Mouse (Mus musculus) small intestine, adult 2 months (tissue): Measurements from ENCODE around the gene Cacna1c. TPM values are rescaled to one million over a fixed set of nuclear protein-coding genes. Genes with fewer than 3 reads are reported as not detected.

Source experiments
- H3K27ac ChIP-seq: fragments of 200-500 bp; 2 replicates; pipeline ENCODE4 v1.5.1; 2012; ENCODE audit warnings: low read depth, low read length, control low read depth, inconsistent platforms; ENCODE audit not compliant: insufficient read depth
- H3K27me3 ChIP-seq: fragments of 200-500 bp; 2 replicates; pipeline ENCODE4 v1.6.1; 2012; ENCODE audit warnings: mild to moderate bottlenecking, moderate library complexity, low read length, inconsistent platforms; ENCODE audit not compliant: control insufficient read depth, insufficient read depth
- H3K36me3 ChIP-seq: fragments of 200-500 bp; 2 replicates; pipeline ENCODE4 v1.6.1; 2012; ENCODE audit warnings: mild to moderate bottlenecking, low read length, control low read depth, inconsistent platforms; ENCODE audit not compliant: control insufficient read depth, insufficient read depth
- H3K4me1 ChIP-seq: fragments of 200-500 bp; 2 replicates; pipeline ENCODE4 v1.6.1; 2012; ENCODE audit warnings: low read length, inconsistent platforms, mixed read lengths; ENCODE audit not compliant: control insufficient read depth, insufficient read depth, insufficient read length
- H3K4me3 ChIP-seq: fragments of 200-500 bp; 2 replicates; pipeline ENCODE4 v1.5.1; 2012; ENCODE audit warnings: low read depth, mild to moderate bottlenecking, control low read depth, inconsistent platforms, low read length, moderate library complexity
- CTCF ChIP-seq: fragments of 200-500 bp; IDR thresholded peaks from 2 replicates; pipeline ENCODE4 v1.5.1; 2012; ENCODE audit warnings: low read depth, mild to moderate bottlenecking, control low read depth, inconsistent platforms, low read length, moderate library complexity, mixed read lengths; ENCODE audit not compliant: insufficient replicate concordance, insufficient read length; ENCODE audit errors: extremely low read depth
- POLR2A ChIP-seq: fragments of 200-500 bp; IDR thresholded peaks from 2 replicates; pipeline ENCODE4 v1.6.1; 2012; ENCODE audit warnings: low read depth, mild to moderate bottlenecking, control low read depth, inconsistent platforms, low read length, moderate library complexity
- WGBS: fragments of 180-500 bp; shearing (Covaris S2); methylation state at CpG from one replicate; pipeline ENCODE4 v1.1.7; 2018; 5-methylcytosine and 5-hydroxymethylcytosine counted together
- polyA plus RNA-seq: library from polyadenylated mRNA; depleted of rRNA; stranded (reverse); fragments of >200 nt; gene quantifications from 2 replicates; pipeline ENCODE4 v1.2.3, GENCODE M21; 2012

Cacna1c gene
- polyA plus RNA-seq, 1 experiment = 2.6 TPM

DNA sequence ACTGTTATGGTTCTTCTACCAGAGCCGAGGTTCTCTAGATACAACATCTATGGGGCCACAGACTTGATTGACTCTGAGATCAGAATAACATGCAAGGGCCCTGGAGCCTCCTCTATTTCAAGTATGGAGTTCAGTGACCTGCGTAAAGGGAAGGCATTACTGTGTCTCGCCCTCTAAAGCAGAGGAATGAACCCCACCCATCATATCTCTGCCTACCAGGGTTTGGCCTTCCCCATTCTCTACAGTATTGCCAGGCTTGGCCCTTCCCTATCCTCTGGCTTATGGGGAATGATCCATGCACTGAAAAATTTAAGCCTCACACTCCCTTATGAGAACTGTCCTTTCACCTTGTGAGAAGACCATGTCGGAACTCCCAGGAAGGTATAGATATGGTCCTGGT is 198.8 kb downstream of the Cacna1c start:
- WGBS = 77% methylated on average over 4 of the region's 4 CpGs

GRCm38 (mm10) chr6:118994272-118995061 is 201.8 kb downstream of the Cacna1c start:
- 76% methylated on average over 9 of the region's 9 CpGs for WGBS
- Histone ChIP-seq H3K4me3 (no peak overlapping the region), H3K27ac (no peak overlapping the region), H3K36me3 (no peaks in the 10 kb centered on the region), H3K4me1 (no peaks in the 10 kb centered on the region), H3K27me3 (no peaks in the 10 kb centered on the region)
- TF ChIP-seq CTCF (no peak), POLR2A (no peak)

More for the DNA sequence above, 198.8 kb downstream of the Cacna1c start:
- Histone ChIP-seq H3K27me3 (no peaks in the 10 kb centered on the region), H3K36me3 (no peaks in the 10 kb centered on the region), H3K27ac (no peak overlapping the region), H3K4me1 (no peaks in the 10 kb centered on the region), H3K4me3 (no peak overlapping the region)
- TF ChIP-seq CTCF (no peak), POLR2A (no peak)

GRCm38 (mm10) chr6:118992391-118992790 is 203.8 kb downstream of the Cacna1c start:
- no peak overlapping the region for H3K4me3 ChIP-seq
- no peak overlapping the region for H3K27ac ChIP-seq
- H3K4me1 ChIP-seq = no peaks in the 10 kb centered on the region
- WGBS = 76% methylated on average over 6 of the region's 6 CpGs
- TF ChIP-seq POLR2A = no peak
- TF ChIP-seq CTCF = no peak
- no peaks in the 10 kb centered on the region for H3K36me3 ChIP-seq
- no peaks in the 10 kb centered on the region for H3K27me3 ChIP-seq

GRCm38 (mm10) chr6:118989999-118990776 is 206.0 kb downstream of the Cacna1c start:
- no peaks in the 10 kb centered on the region for H3K36me3 ChIP-seq
- no peak overlapping the region for H3K27ac ChIP-seq
- no peak overlapping the region for H3K4me3 ChIP-seq
- H3K27me3 ChIP-seq = no peaks in the 10 kb centered on the region
- 52% methylated on average over 9 of the region's 9 CpGs for WGBS
- no peak for TF ChIP-seq POLR2A
- no peak for TF ChIP-seq CTCF
- H3K4me1 ChIP-seq = no peaks in the 10 kb centered on the region

DNA sequence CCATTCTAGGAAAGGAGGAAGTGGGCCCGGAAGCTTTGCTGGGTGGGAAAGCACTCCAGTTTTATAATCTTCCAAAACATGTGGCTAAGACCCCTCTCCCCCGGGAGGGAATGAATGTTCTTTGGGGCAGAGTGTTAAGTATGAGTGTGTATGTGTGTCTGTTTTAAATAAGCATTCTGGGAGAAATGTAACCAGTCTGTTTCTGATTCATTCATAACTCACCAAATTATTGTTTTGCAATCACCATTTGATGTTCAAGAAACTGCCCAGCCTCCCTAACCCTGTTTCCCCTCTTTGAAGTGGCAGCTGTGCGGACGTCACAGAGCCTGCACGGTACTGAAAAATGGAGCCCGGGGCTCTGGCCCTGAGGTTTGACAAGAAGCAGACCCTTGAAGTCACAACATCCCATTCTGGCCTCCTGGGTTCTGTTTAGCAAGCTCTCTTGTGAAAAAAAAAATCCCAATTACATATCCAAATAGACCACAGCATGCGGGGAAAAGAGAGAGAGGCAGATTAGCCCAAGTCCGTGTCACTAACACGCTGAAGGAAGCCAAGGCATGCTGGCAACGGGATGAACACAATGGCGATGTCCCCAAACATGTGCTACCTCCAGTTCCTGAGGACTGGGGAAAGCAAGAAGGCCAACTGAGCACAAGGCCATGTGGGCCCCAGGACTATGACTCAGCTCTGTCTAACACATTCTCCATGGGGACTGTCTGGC is 211.9 kb downstream of the Cacna1c start:
- Histone ChIP-seq H3K27me3 (no peaks in the 10 kb centered on the region), H3K27ac (no peak overlapping the region)
- WGBS = 61% methylated on average over 11 of the region's 11 CpGs

GRCm38 (mm10) chr6:118983471-118984040 is 212.7 kb downstream of the Cacna1c start:
- Histone ChIP-seq H3K4me3 (no peak overlapping the region), H3K27me3 (no peaks in the 10 kb centered on the region), H3K27ac (no peak overlapping the region), H3K36me3 (no peaks in the 10 kb centered on the region), H3K4me1 (no peaks in the 10 kb centered on the region)
- no peak for TF ChIP-seq CTCF
- TF ChIP-seq POLR2A = no peak
- WGBS = 79% methylated on average over 8 of the region's 8 CpGs

More for the DNA sequence above, 211.9 kb downstream of the Cacna1c start:
- Histone ChIP-seq H3K4me3 (no peak overlapping the region), H3K4me1 (no peaks in the 10 kb centered on the region), H3K36me3 (no peaks in the 10 kb centered on the region)
- TF ChIP-seq POLR2A = no peak
- no peak for TF ChIP-seq CTCF

DNA sequence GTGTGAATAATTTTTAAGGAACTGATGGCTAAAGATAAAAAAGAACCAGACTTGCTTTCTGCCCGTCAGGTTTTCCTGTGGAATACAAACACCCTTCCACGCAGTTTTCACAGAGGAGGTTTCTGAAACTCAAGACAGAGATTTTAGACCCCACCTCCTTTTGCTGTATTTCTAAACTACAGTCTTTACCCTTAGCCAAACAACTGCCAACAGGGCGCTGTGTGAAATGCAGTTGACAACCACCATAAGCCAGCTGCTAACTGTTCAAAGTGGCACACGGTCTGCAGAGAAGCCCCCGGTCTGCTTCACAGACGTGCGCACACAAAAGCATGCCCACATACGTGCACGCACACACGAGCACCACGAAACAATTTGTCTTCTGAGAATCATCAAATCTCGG is 216.0 kb downstream of the Cacna1c start:
- Histone ChIP-seq H3K27ac (no peak overlapping the region), H3K4me1 (no peaks in the 10 kb centered on the region), H3K36me3 (no peaks in the 10 kb centered on the region), H3K4me3 (no peak overlapping the region), H3K27me3 (no peaks in the 10 kb centered on the region)
- WGBS = 78% methylated on average over 12 of the region's 12 CpGs
- TF ChIP-seq POLR2A (no peak), CTCF (no peak)
